ENCODE assay signal across 9 mouse cellular contexts in genomic region chr4:140962950-140963349, GRCm38 (mm10). TPM values are rescaled to one million over a fixed set of nuclear protein-coding genes. Genes with fewer than 3 reads are reported as not detected.
DNase-seq lines count a peak whose midpoint lies in the region; ATAC-seq and TF ChIP-seq lines count a peak whose summit lies in the region.
"Had no signal": no experiment of that assay in that cellular context is flagged by ENCODE, and none has a peak within 500 bp of the region (broad histone marks: within the 10 kb centered on the region; RNA-seq: fewer than 3 reads in every experiment).

No protein-coding gene starts in this region.

- TF ChIP-seq POLR2A in kidney, adult 2 months (IDR thresholded peaks at IDR 0.05; ENCODE audit: low read depth, low read length), result no peak

- H3K27me3 ChIP-seq in erythroblast, embryonic 14.5 days (ENCODE audit: control insufficient read depth), result no peaks in the 10 kb centered on the region; the same call in 1 of the 2 replicates
- H3K27me3 ChIP-seq in kidney, adult 2 months (replicated peaks; ENCODE audit: control insufficient read depth, insufficient read depth, low read length), result no peaks in the 10 kb centered on the region
- H3K27me3 ChIP-seq: Patski had no signal

- no peaks in the 10 kb centered on the region for H3K9me3 ChIP-seq in erythroblast, embryonic 14.5 days (ENCODE audit: control insufficient read depth, low read length)

- WGBS in kidney, adult 2 months, result 16% methylated on average over 5 of the region's 5 CpGs

- no peak for ATAC-seq in erythroblast, adult 5-6 weeks (replicated peaks; ENCODE audit: low FRiP score, poor library complexity, severe bottlenecking)
- ATAC-seq: Patski had no signal

- H3K27ac ChIP-seq in kidney, adult 2 months (ENCODE audit: insufficient read depth, low read depth, low read length), result peak overlapping the region; percentile 90

- no peak for TF ChIP-seq CTCF in kidney, adult 2 months (conservative IDR thresholded peaks at IDR 0.05; ENCODE audit: insufficient read depth, insufficient read length, low read depth, low read length)

- intact Hi-C loops in left cerebral cortex, postnatal 36 days (cut with DNase I), result no loop called here

- peaks cover 21% of the 10 kb centered on the region for H3K36me3 ChIP-seq in erythroblast, embryonic 14.5 days (ENCODE audit: control insufficient read depth)
- H3K36me3 ChIP-seq in kidney, adult 2 months (ENCODE audit: control insufficient read depth, insufficient read depth, low read length), result no peaks in the 10 kb centered on the region

- DNase-seq in ES-CJ7 (ENCODE audit: low read depth, low spot score), result peak; percentile 69
- DNase-seq in gastrocnemius, postnatal 25 days, result peak; percentile 69
- peak; percentile 97 for DNase-seq in kidney, adult 2 months
- DNase-seq in lung, postnatal 14 days, result peak; percentile 53
- DNase-seq in layer of hippocampus, adult 9-11 months, result no peak
- no peak for DNase-seq in left cerebral cortex, postnatal 36 days (ENCODE audit: low spot score in 2 of 2)

- H3K4me1 ChIP-seq in erythroblast, embryonic 14.5 days (ENCODE audit: control insufficient read depth), result peaks cover 43% of the 10 kb centered on the region
- peaks cover 16% of the 10 kb centered on the region; the same call in 1 of the 2 replicates for H3K4me1 ChIP-seq in kidney, adult 2 months (ENCODE audit: control insufficient read depth, insufficient read depth, low read length)

- peak overlapping the region; percentile 1 for H3K4me3 ChIP-seq in erythroblast, embryonic 14.5 days (replicated peaks)
- peak overlapping the region; percentile 3 for H3K4me3 ChIP-seq in kidney, adult 2 months (ENCODE audit: insufficient read depth, low read depth, low read length)

RNA-seq across cellular contexts. Expression of gene Sdhb, which starts 1.9 kb away (rescaled TPM):
- polyA plus RNA-seq in erythroblast, embryonic 14.5 days (2012), result 9.3 and 10.1 TPM in 2 replicates
- total RNA-seq in erythroblast, adult 5-6 weeks (2015; ENCODE audit: low replicate concordance), result 46.7 and 50.4 TPM in 2 replicates
- 20.5 and 34.4 TPM in 2 replicates for total RNA-seq in erythroblast, adult 5-6 weeks (2017; ENCODE audit: low replicate concordance)
- 100 to 1,000 TPM; 613 to 621 TPM for total RNA-seq in gastrocnemius, postnatal 25 days (2021)
- polyA plus RNA-seq in kidney, adult 2 months (2012; rRNA removed), result 655 and 703 TPM in 2 replicates
- total RNA-seq in left cerebral cortex, postnatal 36 days (2021), result 100 to 1,000 TPM; 171 to 200 TPM

RNA-seq across cellular contexts. Expression of gene Atp13a2, which starts 23.7 kb away (rescaled TPM):
- 1.1 and 1.5 TPM in 2 replicates for polyA plus RNA-seq in erythroblast, embryonic 14.5 days (2012)
- 6.7 and 10.0 TPM in 2 replicates for total RNA-seq in erythroblast, adult 5-6 weeks (2015; ENCODE audit: low replicate concordance)
- total RNA-seq in erythroblast, adult 5-6 weeks (2017; ENCODE audit: low replicate concordance), result 4.9 and 5.9 TPM in 2 replicates
- total RNA-seq in gastrocnemius, postnatal 25 days (2021), result 10 to 100 TPM; 16.4 to 18.2 TPM
- polyA plus RNA-seq in kidney, adult 2 months (2012; rRNA removed), result 46.3 and 56.0 TPM in 2 replicates
- total RNA-seq in left cerebral cortex, postnatal 36 days (2021), result 100 to 1,000 TPM; 162 to 171 TPM

RNA-seq across cellular contexts. Expression of gene Mfap2, which starts 47.3 kb away (rescaled TPM):
- 0.08 and 0.12 TPM in 2 replicates for polyA plus RNA-seq in erythroblast, embryonic 14.5 days (2012)
- total RNA-seq in erythroblast, adult 5-6 weeks (2015; ENCODE audit: low replicate concordance), result not detected in 2 replicates
- not detected in 2 replicates for total RNA-seq in erythroblast, adult 5-6 weeks (2017; ENCODE audit: low replicate concordance)
- total RNA-seq in gastrocnemius, postnatal 25 days (2021), result 10 to 100 TPM; 11.9 to 13.3 TPM
- polyA plus RNA-seq in kidney, adult 2 months (2012; rRNA removed), result 14.9 and 18.0 TPM in 2 replicates
- 1 to 10 TPM; 3.9 to 5.9 TPM for total RNA-seq in left cerebral cortex, postnatal 36 days (2021)

RNA-seq across cellular contexts. Expression of gene Padi2, which starts 56.8 kb away (rescaled TPM):
- polyA plus RNA-seq in erythroblast, embryonic 14.5 days (2012), result 2.4 and 2.6 TPM in 2 replicates
- total RNA-seq in erythroblast, adult 5-6 weeks (2015; ENCODE audit: low replicate concordance), result 5.4 and 7.1 TPM in 2 replicates
- total RNA-seq in erythroblast, adult 5-6 weeks (2017; ENCODE audit: low replicate concordance), result 5.0 and 5.1 TPM in 2 replicates
- 100 to 1,000 TPM; 148 to 165 TPM for total RNA-seq in gastrocnemius, postnatal 25 days (2021)
- polyA plus RNA-seq in kidney, adult 2 months (2012; rRNA removed), result 4.9 and 5.1 TPM in 2 replicates
- total RNA-seq in left cerebral cortex, postnatal 36 days (2021), result 10 to 100 TPM; 11.9 to 14.0 TPM

Comparison
In these comparisons a context has a peak if more than half of its experiments do, and no peak if none do; other contexts are left out.
1. DNase-seq: peak in ES-CJ7 (single experiment), gastrocnemius, postnatal 25 days (single experiment), kidney, adult 2 months (single experiment) and lung, postnatal 14 days (single experiment); none in layer of hippocampus, adult 9-11 months (single experiment) and left cerebral cortex, postnatal 36 days (0 of 2).
2. RNA of gene Atp13a2, which starts 23.7 kb away (total RNA-seq): 162 to 171 TPM in left cerebral cortex, postnatal 36 days; 16.4 to 18.2 TPM in gastrocnemius, postnatal 25 days and 4.9 to 10.0 TPM in erythroblast, adult 5-6 weeks; every median in the first group is over 4 times any median in the second.
3. RNA of gene Mfap2, which starts 47.3 kb away (total RNA-seq): 11.9 to 13.3 TPM in gastrocnemius, postnatal 25 days and 3.9 to 5.9 TPM in left cerebral cortex, postnatal 36 days; not detected in erythroblast, adult 5-6 weeks; every median in the first group is over 4 times any median in the second.